Mouse (Mus musculus) ES-E14 (cell line): ENCODE measurements around the gene Syngr2. TPM values are rescaled to one million over a fixed set of nuclear protein-coding genes. Genes with fewer than 3 reads are reported as not detected.

Experiments
- DNase-seq: peaks from one replicate; pipeline ENCODE4 v3.0.0-alpha.2; 2013; ENCODE audit warnings: low read depth, low spot score
- H3K27ac ChIP-seq: 2 replicates; pipeline ENCODE4 v1.5.1; 2012; ENCODE audit warnings: low read depth, mild to moderate bottlenecking, low read length, moderate library complexity, mixed read lengths; ENCODE audit not compliant: poor library complexity, insufficient read depth, severe bottlenecking
- H3K36me3 ChIP-seq: 2 replicates; pipeline ENCODE4 v1.6.1; 2012; ENCODE audit warnings: mild to moderate bottlenecking, low read length, moderate library complexity, mixed read lengths; ENCODE audit not compliant: control insufficient read depth, poor library complexity, insufficient read depth, severe bottlenecking
- H3K4me1 ChIP-seq, 2 experiments: fragments of 150-350 bp in 1 of 2; sonication (generic) in 1 of 2; 2 replicates each; pipeline ENCODE4 v1.6.1; 2012; ENCODE audit warnings: low read length in 2 of 2, mild to moderate bottlenecking in 1 of 2, mixed read lengths in 1 of 2; ENCODE audit not compliant: control insufficient read depth in 2 of 2, insufficient read depth in 2 of 2, poor library complexity in 1 of 2
- H3K4me3 ChIP-seq, 2 experiments: fragments of 150-350 bp in 1 of 2; sonication (generic) in 1 of 2; 2 replicates each; pipeline ENCODE4 v1.5.1; 2012; ENCODE audit warnings: low read length in 2 of 2, low read depth in 1 of 2, mild to moderate bottlenecking in 1 of 2, mixed read lengths in 1 of 2; ENCODE audit not compliant: insufficient read depth in 1 of 2, poor library complexity in 1 of 2, severe bottlenecking in 1 of 2
- H3K9ac ChIP-seq: 2 replicates; pipeline ENCODE4 v1.6.1; 2012; ENCODE audit warnings: low read depth, mild to moderate bottlenecking, low read length, mixed read lengths; ENCODE audit not compliant: poor library complexity, insufficient read depth, severe bottlenecking
- H3K9me3 ChIP-seq: fragments of 150-350 bp; sonication (generic); 2 replicates; pipeline ENCODE4 v1.6.1; 2012; ENCODE audit warnings: low read depth, mild to moderate bottlenecking, low read length; ENCODE audit not compliant: control insufficient read depth, insufficient read depth
- CHD2 ChIP-seq: IDR thresholded peaks from 2 replicates; pipeline ENCODE4 v1.6.1; 2014; ENCODE audit warnings: mild to moderate bottlenecking, low read depth, low read length, inconsistent platforms
- HCFC1 ChIP-seq: IDR thresholded peaks from 2 replicates; pipeline ENCODE4 v1.6.1; 2012; ENCODE audit warnings: low read length, inconsistent platforms, borderline replicate concordance; ENCODE audit not compliant: insufficient read depth
- MAFK ChIP-seq: IDR thresholded peaks from 2 replicates; pipeline ENCODE4 v1.6.1; 2014; ENCODE audit warnings: mild to moderate bottlenecking, low read depth, low read length, inconsistent platforms; ENCODE audit not compliant: insufficient read depth
- ZC3H11A ChIP-seq: IDR thresholded peaks from 2 replicates; pipeline ENCODE4 v1.6.1; 2012; ENCODE audit warnings: low read depth, mild to moderate bottlenecking, inconsistent platforms, low read length, borderline replicate concordance
- ZNF384 ChIP-seq: IDR thresholded peaks from 2 replicates; pipeline ENCODE4 v1.6.1; 2012; ENCODE audit warnings: low read depth, low read length, inconsistent platforms
- in situ Hi-C, 2 experiments: fragments of 600-800 bp; cut with MboI; formaldehyde crosslinking; loops; one replicate each; pipeline ENCODE4 v1.15.1; 2025; ENCODE audit warnings: low sequenced_read_pairs in 2 of 2, inconsistent platforms in 1 of 2; ENCODE audit not compliant: unreplicated experiment in 2 of 2
- total RNA-seq: library from RNA; depleted of rRNA; stranded (reverse); fragments of 300-350 nt; gene quantifications from 2 replicates; pipeline ENCODE4 v1.2.3, GENCODE M21; 2012

The Syngr2 gene
- total RNA-seq, 1 experiment, result 69.6 TPM

GRCm38 (mm10) chr11:117855360-117855759 is 45.9 kb downstream of the Syngr2 start:
- Histone ChIP-seq H3K36me3 (peaks cover 49% of the 10 kb centered on the region), H3K9ac (no peak overlapping the region), H3K4me3 (no peak overlapping the region), H3K4me1 (peaks cover 6 to 17% of the 10 kb centered on the region in 2 experiments; a peak in 3 of 4 replicates), H3K9me3 (no peaks in the 10 kb centered on the region), H3K27ac (no peak overlapping the region)
- in situ Hi-C loops, result loop anchor here in 1 of 2 experiments (25.0 kb wide), 1 partner anchor 382 kb away; the partner anchor contains the start of gene Cyth1
- TF ChIP-seq ZC3H11A (no peak), CHD2 (no peak), ZNF384 (no peak), HCFC1 (no peak), MAFK (no peak)
- DNase-seq, result no peak

DNA sequence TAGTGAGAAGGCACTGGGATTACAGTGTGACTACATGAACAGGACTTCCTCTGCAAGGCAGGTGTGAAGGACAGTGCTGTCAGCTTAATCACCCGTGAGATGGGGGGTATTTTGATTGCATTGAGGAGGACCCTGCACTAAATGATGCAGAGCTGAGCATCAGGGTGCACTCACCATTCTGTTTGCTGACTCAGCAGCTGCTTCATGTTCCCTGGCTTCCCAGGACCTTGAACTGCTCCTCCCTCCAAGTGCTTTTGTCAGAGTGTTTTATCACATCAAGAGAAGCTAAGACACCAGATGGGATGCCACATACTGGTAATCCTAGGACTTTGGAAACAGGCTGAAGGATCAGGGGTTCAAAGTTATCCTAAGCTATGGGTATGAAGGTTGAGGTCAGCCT is 46.5 kb downstream of the Syngr2 start:
- in situ Hi-C loops, result loop anchor here in 1 of 2 experiments (25.0 kb wide), 1 partner anchor 381 kb away; the partner anchor contains the start of gene Cyth1
- Histone ChIP-seq H3K36me3 (peaks cover 48% of the 10 kb centered on the region), H3K9ac (no peak overlapping the region), H3K9me3 (no peaks in the 10 kb centered on the region), H3K4me3 (no peak overlapping the region), H3K27ac (no peak overlapping the region), H3K4me1 (peaks cover 6 to 19% of the 10 kb centered on the region in 2 experiments; a peak in 3 of 4 replicates)
- TF ChIP-seq HCFC1, result no peak
- peak; percentile 93 for TF ChIP-seq MAFK
- TF ChIP-seq ZC3H11A, result no peak
- no peak for DNase-seq

- no peaks in the 10 kb centered on the region for H3K9me3 ChIP-seq
- peaks cover 6 to 21% of the 10 kb centered on the region in 2 experiments; a peak in 3 of 4 replicates for H3K4me1 ChIP-seq
- H3K36me3 ChIP-seq, result peaks cover 46% of the 10 kb centered on the region
- no peak overlapping the region for H3K9ac ChIP-seq
- H3K27ac ChIP-seq, result no peak overlapping the region
- TF ChIP-seq ZNF384, result no peak
- TF ChIP-seq MAFK, result no peak
- TF ChIP-seq CHD2, result no peak
- no peak for TF ChIP-seq HCFC1
- TF ChIP-seq ZC3H11A, result no peak
- no peak overlapping the region for H3K4me3 ChIP-seq
- DNase-seq, result no peak
- in situ Hi-C loops, result loop anchor here in 1 of 2 experiments (25.0 kb wide), 1 partner anchor 380 kb away; the partner anchor contains the start of gene Cyth1
These were observed 48.0 kb downstream of the Syngr2 start for GRCm38 (mm10) chr11:117857462-117857861.

GRCm38 (mm10) chr11:117858392-117858791 is 48.9 kb downstream of the Syngr2 start:
- peaks cover 6 to 30% of the 10 kb centered on the region in 2 experiments; a peak in 3 of 4 replicates for H3K4me1 ChIP-seq
- H3K36me3 ChIP-seq, result peaks cover 38% of the 10 kb centered on the region
- no peak overlapping the region for H3K9ac ChIP-seq
- H3K9me3 ChIP-seq, result no peaks in the 10 kb centered on the region
- TF ChIP-seq ZC3H11A, result no peak
- TF ChIP-seq HCFC1, result no peak
- TF ChIP-seq CHD2, result no peak
- TF ChIP-seq ZNF384, result no peak
- no peak for TF ChIP-seq MAFK
- DNase-seq, result no peak
- no peak overlapping the region for H3K27ac ChIP-seq
- in situ Hi-C loops, result loop anchor here in 1 of 2 experiments (25.0 kb wide), 1 partner anchor 379 kb away; the partner anchor contains the start of gene Cyth1
- H3K4me3 ChIP-seq, result no peak overlapping the region
